Mouse (Mus musculus): Measurements from ENCODE around the gene Tmem145.

DNA sequence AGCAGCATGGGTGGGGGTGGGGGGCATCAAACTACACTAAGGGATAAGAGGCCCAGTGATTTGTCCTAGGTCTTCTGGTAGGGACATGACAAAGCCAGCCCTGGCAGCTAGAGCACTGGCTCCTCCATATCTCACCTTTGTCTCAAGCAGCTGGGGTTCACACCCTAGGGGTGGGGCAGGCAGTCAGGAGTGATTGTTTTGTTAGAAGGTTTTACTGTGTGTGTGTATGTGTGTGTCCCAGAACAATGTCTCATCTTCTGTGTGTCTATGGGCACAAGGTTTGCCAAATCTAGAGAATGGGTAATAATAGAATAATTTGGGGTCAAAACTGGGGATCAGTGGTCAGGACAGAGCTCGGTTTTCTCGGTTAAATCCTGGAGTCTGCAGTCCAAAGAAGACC is 425 bp upstream of the Tmem145 start:
- TF ChIP-seq GATA1 (IDR thresholded peaks at IDR 0.05; ENCODE audit: borderline replicate concordance, low read length) (no peak), FLI1 (IDR thresholded peaks at IDR 0.05; ENCODE audit: low read length) (no peak)

Measured in megakaryocyte, embryonic 14.5 days (primary cell).